Mouse (Mus musculus) liver, postnatal 0 days (tissue): ENCODE data around the gene Nox1. TPM values are rescaled to one million over a fixed set of nuclear protein-coding genes. Genes with fewer than 3 reads are reported as not detected.
A peak's percentile ranks its signal among the peaks of the same experiment; 100 is the strongest.

Experiments
- ATAC-seq: fragments of 200-750 bp; cut with Nextera tagmentation; 2 replicates; pipeline ENCODE4 v1.8.0; 2017; ENCODE audit warnings: mild to moderate bottlenecking, moderate library complexity
- DNase-seq: peaks from one replicate; pipeline ENCODE4 v3.0.0-alpha.2; 2016
- H3K27ac ChIP-seq: fragments of 300-500 bp; sonication (generic); 2 replicates; pipeline ENCODE4 v1.5.1; 2014; ENCODE audit warnings: antibody characterized with exemption, moderate library complexity, mild to moderate bottlenecking, low read depth
- H3K27me3 ChIP-seq: fragments of 300-500 bp; sonication (generic); 2 replicates; pipeline ENCODE4 v1.6.1; 2014; ENCODE audit warnings: low read length, control low read depth, mixed read lengths; ENCODE audit not compliant: insufficient read depth
- H3K36me3 ChIP-seq: fragments of 300-500 bp; sonication (generic); replicated peaks from 2 replicates; pipeline ENCODE4 v1.6.1; 2014; ENCODE audit warnings: mild to moderate bottlenecking, control low read depth, low read length, moderate library complexity, mixed read lengths; ENCODE audit not compliant: insufficient read depth
- H3K4me1 ChIP-seq: fragments of 300-500 bp; sonication (generic); 2 replicates; pipeline ENCODE4 v1.6.1; 2014; ENCODE audit warnings: antibody characterized with exemption, mild to moderate bottlenecking, control low read depth; ENCODE audit not compliant: insufficient read depth
- H3K4me2 ChIP-seq: fragments of 300-500 bp; sonication (generic); 2 replicates; pipeline ENCODE4 v1.6.1; 2014; ENCODE audit warnings: low read depth, mild to moderate bottlenecking, low read length, moderate library complexity, mixed read lengths
- H3K4me3 ChIP-seq: fragments of 300-500 bp; sonication (generic); 2 replicates; pipeline ENCODE4 v1.5.1; 2014; ENCODE audit warnings: low read depth, low read length
- H3K9ac ChIP-seq: fragments of 300-500 bp; sonication (generic); replicated peaks from 2 replicates; pipeline ENCODE4 v1.6.1; 2014; ENCODE audit warnings: mild to moderate bottlenecking, moderate library complexity
- H3K9me3 ChIP-seq: fragments of 300-500 bp; sonication (generic); 2 replicates; pipeline ENCODE4 v1.6.1; 2016; ENCODE audit warnings: mild to moderate bottlenecking, control low read depth, low read length, mixed read lengths
- CTCF ChIP-seq: sonication (generic); IDR thresholded peaks from 2 replicates; pipeline ENCODE4 v1.5.1; 2016; ENCODE audit warnings: antibody characterized with exemption, low read depth
- EP300 ChIP-seq: IDR thresholded peaks from 2 replicates; pipeline ENCODE4 v1.6.1; 2016; ENCODE audit warnings: antibody characterized with exemption, low read depth, mild to moderate bottlenecking
- WGBS: fragments of 180-500 bp; shearing (Covaris S2); extraction: QIAGEN DNeasy Blood & Tissue Kit; methylation state at CpG from one replicate; pipeline ENCODE4 v1.1.7; 2014; ENCODE audit not compliant: insufficient replicate concordance; 5-methylcytosine and 5-hydroxymethylcytosine counted together
- polyA plus RNA-seq: library from polyadenylated mRNA; unstranded; fragments of >200 nt; fragmentation: Nextera tagmentation; extraction: Ambion mirVana; gene quantifications from 2 replicates; pipeline ENCODE4 v1.2.1, GENCODE M21; 2015

Nox1 gene
- polyA plus RNA-seq, 1 experiment from 2014 or later = 0.13 TPM

DNA sequence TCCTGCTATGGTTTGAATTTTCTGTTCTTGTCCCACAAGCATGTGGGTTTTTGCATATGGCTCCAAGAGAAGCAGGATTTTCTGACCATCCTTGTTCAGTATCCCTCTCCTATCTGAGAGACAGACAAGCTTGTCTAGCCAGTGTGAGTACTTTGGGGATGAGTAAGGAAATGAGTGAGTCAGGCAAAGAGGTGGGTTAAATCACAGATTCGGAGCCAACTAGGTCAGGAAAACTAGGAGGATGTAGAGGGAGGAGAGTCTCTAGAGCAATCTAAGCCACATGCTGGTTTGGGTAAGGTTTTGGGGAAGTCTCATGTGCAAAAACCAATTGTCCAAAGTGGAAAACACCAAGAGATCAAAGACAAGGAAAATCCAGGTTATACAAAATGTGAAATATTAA, 80.2 kb downstream of the Nox1 start:
- ATAC-seq (no peak), DNase-seq (no peak)
- Histone ChIP-seq H3K4me3 (no peak overlapping the region), H3K27me3 (0 out of 2 replicates have a peak, but pooled peaks cover 3% of the 10 kb centered on the region), H3K9me3 (no peaks in the 10 kb centered on the region), H3K4me2 (no peak overlapping the region), H3K36me3 (no peaks in the 10 kb centered on the region), H3K9ac (no peak overlapping the region), H3K27ac (no peak overlapping the region), H3K4me1 (no peaks in the 10 kb centered on the region)
- TF ChIP-seq CTCF = no peak
- no peak for TF ChIP-seq EP300
- WGBS = 52% methylated on average over 1 of the region's 1 CpGs

GRCm38 (mm10) chrX:134140024-134140423, 81.7 kb downstream of the Nox1 start:
- H3K9me3 ChIP-seq = no peaks in the 10 kb centered on the region
- no peak overlapping the region for H3K4me2 ChIP-seq
- no peak for ATAC-seq
- no peak overlapping the region for H3K27ac ChIP-seq
- H3K27me3 ChIP-seq = 0 out of 2 replicates have a peak, but pooled peaks cover 3% of the 10 kb centered on the region
- H3K4me1 ChIP-seq = no peaks in the 10 kb centered on the region
- no peak overlapping the region for H3K4me3 ChIP-seq
- H3K9ac ChIP-seq = no peak overlapping the region
- no peak for TF ChIP-seq EP300
- no peak for TF ChIP-seq CTCF
- DNase-seq = no peak
- WGBS = 58% methylated on average over 6 of the region's 6 CpGs
- H3K36me3 ChIP-seq = no peaks in the 10 kb centered on the region

- TF ChIP-seq CTCF (0 out of 2 replicates have a peak, but pooled peaks have one; percentile 26), EP300 (no peak)
- no peaks in the 10 kb centered on the region for H3K9me3 ChIP-seq
- DNase-seq = no peak
- H3K4me3 ChIP-seq = no peak overlapping the region
- H3K9ac ChIP-seq = no peak overlapping the region
- ATAC-seq = no peak
- 0 out of 2 replicates have a peak, but pooled peaks cover 3% of the 10 kb centered on the region for H3K27me3 ChIP-seq
- H3K4me2 ChIP-seq = no peak overlapping the region
- 41% methylated on average over 3 of the region's 3 CpGs for WGBS
- H3K27ac ChIP-seq = no peak overlapping the region
- no peaks in the 10 kb centered on the region for H3K4me1 ChIP-seq
- no peaks in the 10 kb centered on the region for H3K36me3 ChIP-seq
Observed at GRCm38 (mm10) chrX:134133821-134134220, 87.9 kb downstream of the Nox1 start.

GRCm38 (mm10) chrX:134132295-134132694, 89.5 kb downstream of the Nox1 start:
- Histone ChIP-seq H3K9ac (no peak overlapping the region), H3K4me3 (no peak overlapping the region), H3K9me3 (no peaks in the 10 kb centered on the region), H3K4me1 (no peaks in the 10 kb centered on the region), H3K27me3 (no peaks in the 10 kb centered on the region), H3K4me2 (no peak overlapping the region), H3K27ac (no peak overlapping the region), H3K36me3 (no peaks in the 10 kb centered on the region)
- ATAC-seq (no peak), DNase-seq (no peak)
- TF ChIP-seq EP300 (no peak), CTCF (peak; percentile 36)
- WGBS = 37% methylated on average over 5 of the region's 5 CpGs

- no peak overlapping the region for H3K4me3 ChIP-seq
- WGBS = 63% methylated on average over 3 of the region's 3 CpGs
Observed at GRCm38 (mm10) chrX:134128549-134128948, 93.2 kb downstream of the Nox1 start.

DNA sequence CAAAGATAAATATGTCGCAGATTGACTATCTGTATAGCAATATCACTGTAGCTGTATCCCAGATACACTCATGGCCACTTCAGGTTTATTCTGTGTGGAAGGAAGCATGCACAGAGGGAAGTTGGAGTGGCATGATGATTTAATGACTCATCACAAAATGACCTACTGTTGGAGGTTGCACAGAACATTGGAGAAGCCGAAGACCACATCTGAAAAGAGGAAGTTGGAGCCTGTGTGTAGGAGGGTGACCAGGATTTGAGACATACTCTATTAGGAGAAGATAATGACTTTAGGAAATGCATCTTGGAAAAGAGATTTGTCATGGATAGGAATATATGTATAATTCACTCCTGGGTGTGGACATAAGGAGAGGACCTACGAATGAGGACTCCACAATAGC, 105.3 kb downstream of the Nox1 start:
- H3K36me3 ChIP-seq = no peaks in the 10 kb centered on the region
- TF ChIP-seq EP300 (no peak), CTCF (no peak)
- H3K4me2 ChIP-seq = no peak overlapping the region
- DNase-seq (no peak), ATAC-seq (no peak)
- H3K27me3 ChIP-seq = no peaks in the 10 kb centered on the region
- H3K27ac ChIP-seq = no peak overlapping the region
- 37% methylated on average over 3 of the region's 3 CpGs for WGBS
- no peak overlapping the region for H3K4me3 ChIP-seq
- no peaks in the 10 kb centered on the region for H3K9me3 ChIP-seq
- H3K9ac ChIP-seq = no peak overlapping the region
- no peaks in the 10 kb centered on the region for H3K4me1 ChIP-seq

More at GRCm38 (mm10) chrX:134128549-134128948, 93.2 kb downstream of the Nox1 start:
- Histone ChIP-seq H3K4me2 (no peak overlapping the region), H3K4me1 (no peaks in the 10 kb centered on the region), H3K36me3 (no peaks in the 10 kb centered on the region), H3K9me3 (no peaks in the 10 kb centered on the region), H3K27me3 (no peaks in the 10 kb centered on the region), H3K9ac (no peak overlapping the region), H3K27ac (no peak overlapping the region)
- ATAC-seq (no peak), DNase-seq (no peak)
- TF ChIP-seq EP300 (no peak), CTCF (no peak)

DNA sequence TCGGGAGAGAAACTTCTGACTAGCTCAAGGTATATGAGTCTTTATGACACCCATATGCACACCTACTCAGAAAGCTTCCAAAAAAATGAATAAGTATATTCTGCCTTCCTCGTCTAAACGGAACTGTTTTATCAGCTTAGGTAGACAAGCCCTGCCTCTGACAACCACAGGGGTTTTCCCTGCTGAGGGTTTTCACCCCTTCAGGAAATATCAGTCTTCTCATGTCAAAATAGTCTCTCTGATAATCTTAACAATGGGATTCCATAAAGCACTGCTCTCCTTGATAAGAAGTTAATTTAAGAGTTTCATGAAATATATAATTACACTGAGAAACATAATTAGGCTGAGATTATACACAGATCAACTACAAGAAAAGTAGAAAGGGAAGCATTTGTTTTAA, 110.0 kb downstream of the Nox1 start:
- H3K9me3 ChIP-seq = no peaks in the 10 kb centered on the region
- H3K4me3 ChIP-seq = no peak overlapping the region
- WGBS = 37% methylated on average over 3 of the region's 3 CpGs
- H3K4me2 ChIP-seq = no peak overlapping the region
- H3K9ac ChIP-seq = no peak overlapping the region
- H3K27me3 ChIP-seq = no peaks in the 10 kb centered on the region
- no peak for ATAC-seq
- no peaks in the 10 kb centered on the region for H3K4me1 ChIP-seq
- no peak for DNase-seq
- H3K27ac ChIP-seq = no peak overlapping the region
- TF ChIP-seq EP300 (no peak), CTCF (no peak)
- H3K36me3 ChIP-seq = no peaks in the 10 kb centered on the region
